Comparison of ENCODE assay signal across 15 mouse cellular contexts in genomic region chr7:125806571-125806970, GRCm38 (mm10).
"Had no signal": no experiment of that assay in that cellular context is flagged by ENCODE, and none has a peak within 500 bp of the region (broad histone marks: within the 10 kb centered on the region; RNA-seq: fewer than 3 reads in every experiment).

No protein-coding gene starts in this region.

- DNase-seq: retina, postnatal 1 day; right cerebral cortex, adult 18-20 months; right cerebral cortex, postnatal 14 days; right cerebral cortex, postnatal 25 days; right cerebral cortex, postnatal 4 days; spleen, adult 18-20 months; thymus, adult 18-20 months; thymus, adult 2 months; thymus, postnatal 14 days; thymus, postnatal 25 days; thymus, postnatal 36 days; thymus, postnatal 4 days had no signal

- H3K27ac ChIP-seq: neural tube, embryonic 15.5 days; stomach, embryonic 15.5 days; stomach, postnatal 0 days had no signal

- H3K9me3 ChIP-seq: neural tube, embryonic 15.5 days; stomach, embryonic 15.5 days had no signal

- H3K4me2 ChIP-seq: neural tube, embryonic 15.5 days; stomach, embryonic 15.5 days had no signal

- H3K9ac ChIP-seq: neural tube, embryonic 15.5 days; stomach, embryonic 15.5 days had no signal

- H3K4me3 ChIP-seq: neural tube, embryonic 15.5 days; stomach, embryonic 15.5 days had no signal

- H3K36me3 ChIP-seq: neural tube, embryonic 15.5 days; stomach, embryonic 15.5 days had no signal

- H3K4me1 ChIP-seq: stomach, embryonic 15.5 days had no signal

- H3K27me3 ChIP-seq: neural tube, embryonic 15.5 days; stomach, embryonic 15.5 days had no signal
